Mouse (Mus musculus): Measurements from ENCODE around the gene Ganab.
A peak's percentile ranks its signal among the peaks of the same experiment; 100 is the strongest.
"Not testable (repeated sequence)": the region's sequence is repeated elsewhere in the genome, so short reads cannot be mapped to it uniquely, and the experiment has no call there.

The Ganab gene

DNA sequence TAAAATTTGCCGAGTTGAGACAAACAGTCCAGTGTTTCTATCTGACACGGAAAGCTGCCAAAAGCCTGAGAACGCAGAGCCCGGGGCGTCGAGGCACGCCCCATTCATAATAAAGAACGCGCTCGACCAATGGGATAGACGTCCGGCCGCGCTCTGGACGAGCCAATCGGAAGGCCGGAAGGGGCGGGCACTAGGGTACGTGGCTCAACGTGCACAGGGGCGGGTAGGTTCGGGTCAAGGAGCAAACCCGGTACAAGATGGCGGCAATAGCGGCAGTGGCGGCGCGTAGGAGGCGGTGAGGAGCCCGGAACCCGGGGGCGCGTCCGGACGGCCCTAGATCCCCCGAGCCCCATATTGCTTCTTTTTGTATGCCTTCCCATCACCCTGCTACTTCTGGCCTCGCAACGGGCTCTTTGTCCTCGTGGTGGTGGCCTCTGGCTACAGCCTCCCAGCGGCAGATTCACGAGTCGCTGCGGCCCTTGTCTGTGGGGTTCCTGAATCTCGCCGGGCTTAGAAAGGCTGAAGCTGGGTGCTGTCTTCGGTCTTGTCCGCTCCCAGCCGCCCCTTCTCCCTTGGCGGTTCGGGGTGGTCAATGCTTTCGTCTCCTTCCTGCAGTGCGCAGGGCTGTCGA, at the start of gene Ganab:
TSS of gene Ganab (plus strand) at position 207 of the 631 bp plus-strand sequence.
- DNase-seq (ENCODE audit: low read depth, low spot score) = peak; percentile 92

DNA sequence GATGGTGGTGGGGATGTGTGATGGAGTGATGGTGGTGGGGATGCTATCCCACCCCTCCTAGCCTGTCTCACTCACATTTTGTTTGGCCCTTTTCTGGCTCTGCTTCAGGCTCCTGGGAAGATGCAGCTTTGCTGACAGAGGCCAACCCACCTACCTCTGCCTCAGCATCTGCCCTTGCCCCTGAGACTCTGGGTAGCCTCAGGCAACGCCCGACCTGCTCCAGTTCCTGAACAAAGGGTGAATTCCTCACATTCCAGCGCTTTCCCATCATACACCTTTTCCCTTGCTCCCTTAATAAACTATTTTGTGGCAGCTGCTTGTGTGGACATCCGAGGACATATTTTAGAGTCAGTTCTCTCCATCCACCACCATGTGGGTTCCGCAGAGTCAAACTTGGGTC, 49.5 kb upstream of the Ganab start:
- DNase-seq (ENCODE audit: low read depth, low spot score) = no peak

DNA sequence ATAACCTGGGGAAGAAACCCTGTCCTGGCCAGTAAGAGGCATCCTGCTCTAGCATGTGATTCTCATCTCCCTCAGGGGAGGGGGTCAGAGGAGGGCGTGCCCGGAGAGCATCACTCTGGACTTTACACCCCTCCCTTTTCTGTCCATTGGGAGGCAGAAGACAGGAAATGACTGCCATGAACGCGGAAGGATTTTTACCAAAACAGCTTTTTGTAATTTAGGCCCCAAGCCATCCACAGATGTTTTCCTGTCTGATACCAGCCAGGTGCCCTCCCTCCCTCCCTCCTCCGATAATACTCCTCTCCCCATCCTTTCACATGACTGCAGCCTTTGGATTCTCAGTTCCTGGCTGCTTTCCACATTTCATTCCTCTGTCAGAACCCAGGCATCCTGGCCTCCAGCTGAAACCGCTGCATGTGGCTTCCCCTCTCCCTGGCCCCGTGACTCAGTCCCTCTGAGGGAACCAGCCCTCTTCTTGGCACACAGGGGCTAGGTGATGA, 47.4 kb upstream of the Ganab start, which contains the start of gene Lrrn4cl:
TSS of gene Lrrn4cl (plus strand) at position 367 of the 500 bp plus-strand sequence.
- peak; percentile 89 for DNase-seq (ENCODE audit: low read depth, low spot score)

DNA sequence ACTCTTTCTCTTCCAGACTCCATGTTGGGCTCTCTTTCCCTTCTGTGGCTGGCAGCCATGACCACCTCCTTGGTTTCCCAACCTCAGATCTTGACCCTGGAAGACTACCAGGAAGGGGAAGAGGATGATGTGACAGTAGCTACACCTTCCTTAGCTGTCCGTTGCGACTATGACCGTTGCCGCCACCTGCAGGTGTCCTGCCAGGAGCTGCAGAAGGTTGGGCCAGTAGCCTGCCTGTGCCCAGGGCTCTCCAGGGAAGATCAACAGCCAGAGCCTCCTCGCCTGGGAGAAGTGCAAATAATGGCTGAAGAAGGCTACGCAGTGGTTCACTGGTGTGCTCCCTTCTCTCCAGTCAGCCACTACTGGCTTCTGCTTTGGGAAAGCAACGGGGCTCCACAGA, 46.2 kb upstream of the Ganab start:
- DNase-seq (ENCODE audit: low read depth, low spot score) = no peak

DNA sequence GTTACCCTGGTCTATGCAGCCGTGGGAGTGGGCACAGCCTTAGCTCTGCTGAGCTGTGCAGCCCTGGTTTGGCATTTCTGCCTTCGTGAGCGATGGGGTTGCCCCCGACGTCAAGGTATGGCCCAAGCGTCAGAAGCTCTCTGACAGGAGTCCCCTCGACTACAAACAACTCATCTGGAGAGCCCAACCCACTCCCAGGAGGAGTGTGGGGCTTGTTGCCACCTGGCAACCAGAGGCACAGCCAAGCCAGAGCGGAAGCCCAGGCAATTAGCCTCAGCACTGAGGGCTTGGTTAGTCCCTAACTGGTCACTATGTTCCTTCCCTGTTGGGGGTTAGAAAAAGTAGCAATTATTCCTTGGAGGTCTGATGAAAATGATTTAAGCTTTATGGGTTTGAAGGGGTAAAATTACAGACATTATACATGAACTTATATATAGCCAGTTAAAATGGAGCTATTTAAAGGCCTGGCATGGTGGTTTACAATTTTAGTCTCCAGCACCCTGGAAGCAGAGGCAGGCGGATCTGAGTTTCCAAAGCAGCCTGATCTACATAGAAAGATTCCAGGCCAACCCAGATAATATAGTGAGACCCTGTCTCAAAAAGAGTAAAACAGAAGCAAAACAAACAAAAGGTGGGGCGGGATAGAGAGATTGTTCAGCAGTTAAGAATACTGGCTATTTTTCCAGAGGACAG, 45.5 kb upstream of the Ganab start:
- peak; percentile 59 for DNase-seq (ENCODE audit: low read depth, low spot score)

DNA sequence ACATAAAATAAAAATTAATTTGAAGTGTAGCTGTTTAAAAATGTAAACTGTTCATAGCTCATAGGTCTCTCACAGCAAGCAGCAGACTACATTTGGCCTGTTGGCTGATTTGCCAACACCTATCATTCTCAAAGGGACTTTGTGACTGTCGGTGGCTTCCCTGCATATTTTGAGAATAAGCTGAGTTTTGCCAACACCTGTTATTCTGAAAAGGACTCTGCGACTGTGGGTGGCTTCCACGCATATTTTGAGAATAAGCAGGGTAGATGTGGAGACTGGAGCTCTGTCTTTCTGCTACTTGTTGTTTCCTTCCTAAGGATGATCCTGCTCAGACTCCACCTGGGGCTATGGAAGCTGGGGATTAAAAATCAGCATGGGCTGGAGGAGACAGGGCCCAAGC, 44.8 kb upstream of the Ganab start:
- no peak for DNase-seq (ENCODE audit: low read depth, low spot score)

DNA sequence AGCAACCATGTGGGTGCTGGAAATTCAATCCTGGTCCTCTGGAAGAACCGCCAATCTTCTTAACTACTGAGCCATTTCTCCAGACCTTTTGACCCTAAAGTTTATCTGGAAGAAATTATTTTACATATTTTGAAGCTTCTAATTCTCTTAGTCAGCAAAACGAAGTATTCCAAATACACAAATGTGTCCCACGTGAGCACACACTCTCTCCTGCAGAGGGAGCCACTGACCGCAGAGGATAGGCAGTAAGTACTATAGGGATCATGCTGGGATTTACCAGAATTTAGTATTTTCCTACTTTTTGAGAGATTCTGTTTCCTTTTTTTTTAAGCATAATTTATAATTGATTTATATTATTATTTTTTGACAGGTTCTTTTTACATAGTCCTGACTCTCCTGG, 40.2 kb upstream of the Ganab start:
- DNase-seq (ENCODE audit: low read depth, low spot score) = no peak

DNA sequence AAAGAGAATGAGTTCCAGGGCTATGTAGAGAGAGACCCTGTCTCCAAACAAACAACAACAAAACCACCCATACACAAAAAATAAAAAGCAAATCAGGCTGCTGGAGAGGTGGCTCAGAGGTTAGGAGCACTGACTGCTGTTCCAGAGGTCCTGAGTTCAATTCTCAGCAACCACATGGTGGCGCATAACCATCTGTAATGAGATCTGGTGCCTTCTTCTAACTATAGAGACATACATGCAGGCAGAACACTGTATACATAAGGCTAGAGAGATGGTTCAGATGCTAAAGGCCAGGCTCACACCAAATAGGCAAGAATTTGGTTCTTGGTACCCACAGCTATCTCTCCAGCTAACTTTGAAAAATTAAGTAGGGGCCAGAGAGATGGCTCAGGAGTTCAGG, 38.9 kb upstream of the Ganab start:
- no peak for DNase-seq (ENCODE audit: low read depth, low spot score)

DNA sequence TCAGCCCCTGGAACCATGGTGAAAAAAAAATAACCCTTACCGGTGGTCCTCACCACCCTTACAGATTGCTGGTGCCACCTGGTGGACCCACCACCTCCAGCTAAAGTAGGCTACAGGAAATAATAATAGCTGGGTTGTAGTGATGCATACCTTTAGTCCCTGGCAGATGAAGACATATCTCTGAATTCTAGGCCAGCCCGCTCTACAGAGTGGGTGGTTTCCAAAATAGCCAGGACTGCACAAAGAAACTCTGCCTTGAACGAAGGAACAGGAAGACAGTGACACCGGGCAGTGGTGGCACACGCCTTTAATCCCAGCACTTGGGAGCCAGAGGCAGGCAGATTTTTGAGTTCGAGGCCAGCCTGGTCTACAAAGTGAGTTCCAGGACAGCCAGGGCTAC, 33.6 kb upstream of the Ganab start:
- DNase-seq (ENCODE audit: low read depth, low spot score) = no peak

DNA sequence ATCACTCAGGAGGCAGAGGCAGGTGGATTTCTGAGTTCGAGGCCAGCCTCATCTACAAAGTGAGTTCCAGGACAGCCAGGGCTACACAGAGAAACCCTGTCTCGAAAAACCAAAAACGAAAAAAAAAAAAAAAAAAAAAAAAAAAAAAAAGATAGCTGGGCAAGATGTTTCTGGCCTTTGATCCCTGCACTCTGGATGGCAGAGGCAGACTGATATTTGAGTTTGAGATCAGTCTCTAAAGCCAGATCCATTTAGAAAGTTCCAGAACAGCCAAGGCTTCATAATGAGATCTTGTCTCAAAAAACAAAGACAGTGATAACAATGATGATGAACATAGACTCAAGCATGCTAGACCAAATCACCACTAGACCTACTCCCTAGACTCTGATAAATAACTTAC, 27.5 kb upstream of the Ganab start:
- not testable (repeated sequence) for DNase-seq (ENCODE audit: low read depth, low spot score)

DNA sequence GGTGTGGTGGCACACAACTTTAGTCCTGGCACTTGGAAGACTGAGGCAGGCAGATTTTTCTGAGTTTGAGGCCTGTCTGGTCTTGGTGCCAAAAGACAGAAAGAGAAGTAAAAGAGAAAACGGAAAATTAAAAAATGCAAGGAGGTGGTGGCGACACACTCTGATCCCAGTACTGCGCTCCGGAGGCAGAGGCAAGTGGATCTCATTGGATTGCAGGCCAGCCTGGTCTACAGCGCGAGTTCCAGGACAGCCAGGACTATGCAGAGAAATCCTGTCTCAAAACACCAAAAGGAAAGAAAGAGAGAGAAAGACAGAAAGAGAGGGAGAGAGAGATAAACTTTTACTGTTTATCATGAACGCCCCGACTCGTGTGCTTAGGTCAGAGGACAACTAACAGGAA, 27.0 kb upstream of the Ganab start:
- DNase-seq (ENCODE audit: low read depth, low spot score) = no peak

DNA sequence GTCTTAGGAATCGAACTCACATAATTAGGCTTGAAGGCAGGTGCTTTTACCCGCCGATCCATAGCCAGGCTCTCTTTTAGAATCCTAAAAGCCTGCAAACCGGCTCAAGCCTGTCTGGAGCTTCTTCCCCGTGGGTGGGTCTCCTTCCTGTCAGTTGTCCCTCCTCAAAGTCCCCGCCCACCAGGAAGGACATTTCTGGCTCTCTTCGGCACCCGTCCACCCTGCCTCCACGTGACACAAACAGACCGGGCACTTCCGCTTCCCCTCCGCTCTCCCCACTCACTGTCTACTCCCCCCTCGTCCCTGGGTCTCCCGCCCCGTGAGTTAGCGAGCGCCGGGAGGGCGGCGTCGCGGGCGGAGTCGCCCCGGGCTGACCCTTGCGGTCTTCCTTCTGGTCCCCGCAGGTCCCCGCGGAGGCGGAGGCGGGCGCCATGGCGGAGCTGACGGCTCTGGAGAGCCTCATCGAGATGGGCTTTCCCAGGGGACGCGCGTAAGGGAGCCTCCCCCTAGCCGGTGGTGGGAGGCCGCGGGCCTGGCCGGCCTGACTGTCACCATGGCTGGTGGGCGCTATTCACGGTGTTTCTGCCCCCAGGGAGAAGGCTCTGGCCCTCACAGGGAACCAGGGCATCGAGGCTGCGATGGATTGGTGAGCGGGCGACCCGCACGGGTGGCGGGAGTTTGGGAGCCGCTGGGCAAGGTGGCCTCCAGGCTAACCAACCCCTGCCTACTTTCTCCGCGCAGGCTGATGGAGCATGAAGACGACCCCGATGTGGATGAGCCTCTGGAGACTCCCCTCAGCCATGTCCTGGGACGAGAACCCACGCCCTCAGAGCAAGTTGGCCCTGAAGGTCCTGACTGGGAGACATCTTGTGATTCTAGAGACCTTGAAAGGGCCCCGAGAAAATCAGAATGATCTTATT, 26.3 kb upstream of the Ganab start, which contains the start of gene Ubxn1:
TSS of gene Ubxn1 (plus strand) at position 230 of the 920 bp plus-strand sequence.
- DNase-seq (ENCODE audit: low read depth, low spot score) = peak; percentile 96

DNA sequence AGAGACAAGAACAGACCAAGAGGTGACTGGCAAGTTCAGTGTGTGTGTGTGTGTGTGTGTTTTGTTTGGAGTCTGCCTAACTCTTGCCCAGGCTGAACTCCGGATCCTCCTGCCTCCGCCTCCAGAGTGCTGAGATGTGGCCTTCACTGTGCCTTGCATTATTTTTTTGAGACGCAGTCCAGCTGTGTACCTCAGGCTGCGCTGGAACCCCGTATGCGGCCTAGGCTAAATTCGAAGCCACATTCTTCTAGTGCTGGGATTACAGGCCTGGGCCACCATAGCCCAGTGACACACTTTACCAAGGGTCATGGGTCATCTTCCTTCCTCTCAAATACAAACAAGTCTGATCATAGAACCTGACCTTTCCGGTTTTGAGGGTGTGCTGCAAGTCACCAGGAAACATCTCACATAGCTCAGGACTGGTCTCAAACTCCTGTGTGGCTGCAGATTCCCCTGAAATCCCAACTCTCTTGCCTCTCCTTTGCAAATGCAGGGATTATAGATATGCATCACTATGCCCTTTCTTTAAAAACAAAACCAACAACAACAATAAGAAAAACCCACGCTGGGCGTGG, 25.5 kb upstream of the Ganab start:
- no peak for DNase-seq (ENCODE audit: low read depth, low spot score)

DNA sequence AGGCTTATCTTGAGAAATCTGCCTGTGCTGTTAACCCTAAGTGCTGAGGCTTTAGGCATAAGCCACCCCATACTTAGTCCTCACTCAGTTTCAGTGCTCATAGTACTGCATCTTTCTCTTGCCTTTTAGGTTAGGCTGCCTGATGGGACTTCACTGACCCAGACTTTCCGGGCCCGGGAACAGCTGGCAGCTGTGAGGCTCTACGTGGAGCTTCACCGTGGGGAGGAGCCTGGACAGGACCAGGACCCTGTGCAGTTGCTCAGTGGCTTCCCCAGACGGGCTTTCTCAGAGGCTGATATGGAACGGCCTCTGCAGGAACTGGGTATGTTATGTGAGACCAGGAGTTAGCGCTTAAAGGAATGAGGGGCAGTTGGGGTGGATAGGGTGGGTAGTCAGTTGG, 22.8 kb upstream of the Ganab start:
- no peak for DNase-seq (ENCODE audit: low read depth, low spot score)

DNA sequence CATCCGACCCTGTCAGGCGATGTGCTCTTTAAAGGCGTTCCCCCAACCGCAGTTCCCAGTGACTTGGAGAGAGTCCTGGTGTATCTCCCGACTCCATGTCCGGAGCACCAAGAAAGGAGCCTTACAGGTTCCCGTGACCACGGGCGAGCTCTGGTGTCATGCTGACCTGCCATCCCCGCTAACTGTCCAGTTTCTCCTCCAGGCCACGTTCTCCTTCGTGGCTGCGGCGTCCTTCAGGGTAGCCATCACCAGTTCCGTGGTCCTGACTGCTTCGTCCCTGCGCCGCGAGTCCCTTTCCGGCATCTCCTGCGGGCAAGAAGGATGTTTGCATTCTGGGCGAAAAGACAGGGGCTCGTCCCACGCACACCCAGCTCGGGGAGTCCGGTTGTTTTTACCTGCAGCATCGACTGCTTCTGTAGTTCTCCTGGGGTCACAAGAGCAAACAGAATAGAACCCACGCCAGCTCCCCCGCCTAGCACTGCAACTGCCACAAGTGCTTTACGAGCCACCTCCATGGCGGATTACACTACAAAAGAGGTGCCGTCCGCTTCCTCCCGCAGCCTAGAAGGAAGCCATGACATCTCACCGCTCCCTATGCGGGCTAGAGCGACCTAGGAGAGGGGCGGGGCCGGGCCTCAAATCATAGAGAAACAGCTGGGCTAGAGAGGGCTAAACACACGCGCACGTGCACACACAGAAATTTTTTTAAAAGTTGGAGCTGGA, 17.4 kb upstream of the Ganab start, which contains the start of gene Uqcc3:
TSS of gene Uqcc3 (minus strand) at position 613 of the 723 bp plus-strand sequence.
- peak; percentile 71 for DNase-seq (ENCODE audit: low read depth, low spot score)

DNA sequence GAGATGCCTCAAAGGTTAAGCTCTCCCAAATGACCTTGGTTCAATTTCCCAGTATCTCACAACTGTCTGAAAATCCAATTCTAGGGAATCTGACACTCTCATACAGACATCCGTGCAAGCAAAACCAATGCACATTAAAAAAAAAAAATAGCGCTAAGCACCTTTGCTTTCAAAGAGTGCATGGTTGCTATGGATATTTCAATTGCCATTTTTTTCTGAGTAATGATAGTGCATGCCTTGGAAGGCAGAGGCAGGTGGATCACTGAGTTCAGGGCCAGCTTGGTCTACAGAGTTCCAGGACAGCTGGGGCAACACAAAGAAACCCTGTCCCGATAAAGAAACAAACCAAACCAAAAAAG, 16.9 kb upstream of the Ganab start:
- DNase-seq (ENCODE audit: low read depth, low spot score) = no peak

DNA sequence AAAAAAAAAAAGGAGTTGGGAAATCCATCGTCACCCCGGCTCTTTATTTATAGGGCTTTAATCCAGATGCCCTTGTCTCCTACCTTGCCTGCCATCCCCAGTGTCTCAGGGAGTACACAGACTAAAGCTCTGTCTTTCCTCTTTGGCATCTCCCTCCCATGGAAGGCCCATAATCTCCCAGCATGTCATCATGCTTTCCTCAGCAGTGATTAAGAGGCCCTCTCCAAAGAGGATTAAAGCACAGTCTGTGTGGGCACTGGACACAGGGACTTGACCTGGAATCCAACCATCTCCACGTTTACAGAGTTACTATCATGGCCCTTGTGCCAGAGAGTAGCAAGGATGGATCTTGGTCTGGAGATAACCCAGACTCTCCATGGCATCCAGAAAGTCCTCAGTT, 14.3 kb upstream of the Ganab start, which contains the start of the genes Lbhd1 and Gm49403:
TSS of gene Lbhd1 (plus strand) at position 117 of the 400 bp plus-strand sequence.
TSS of gene Gm49403 (plus strand) at position 315 of the 400 bp plus-strand sequence.
- DNase-seq (ENCODE audit: low read depth, low spot score) = no peak

DNA sequence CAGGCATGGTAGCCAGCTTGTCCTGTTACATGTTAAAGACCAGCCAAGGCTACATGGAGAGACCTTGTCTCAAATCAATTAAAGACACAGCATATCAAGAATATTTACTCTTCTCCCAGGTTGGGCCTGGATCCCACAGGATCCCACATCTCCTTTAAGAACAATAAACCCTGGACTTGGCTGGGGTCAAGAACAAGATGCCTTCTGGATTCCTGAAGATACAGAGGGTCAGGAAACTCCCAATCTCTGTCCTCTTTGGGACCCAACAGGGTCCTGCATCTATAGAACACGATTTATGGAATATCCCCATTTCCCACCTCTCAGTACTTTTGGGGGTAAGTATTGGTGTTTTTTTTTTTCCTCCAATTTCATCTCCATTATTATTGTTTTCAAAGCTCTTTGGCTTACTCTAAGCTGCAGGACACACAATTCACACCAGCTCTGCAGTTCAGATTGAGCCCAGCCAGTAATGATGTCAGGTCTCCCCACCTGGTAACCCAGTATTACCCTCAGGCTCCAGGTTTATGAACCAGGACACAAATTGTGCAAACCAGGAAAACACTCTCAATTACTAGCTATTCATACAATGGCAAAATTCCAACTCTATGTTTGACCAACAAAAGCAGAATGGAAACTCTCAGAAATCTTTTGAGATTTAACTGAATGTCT, 10.8 kb upstream of the Ganab start:
- DNase-seq (ENCODE audit: low read depth, low spot score) = no peak

DNA sequence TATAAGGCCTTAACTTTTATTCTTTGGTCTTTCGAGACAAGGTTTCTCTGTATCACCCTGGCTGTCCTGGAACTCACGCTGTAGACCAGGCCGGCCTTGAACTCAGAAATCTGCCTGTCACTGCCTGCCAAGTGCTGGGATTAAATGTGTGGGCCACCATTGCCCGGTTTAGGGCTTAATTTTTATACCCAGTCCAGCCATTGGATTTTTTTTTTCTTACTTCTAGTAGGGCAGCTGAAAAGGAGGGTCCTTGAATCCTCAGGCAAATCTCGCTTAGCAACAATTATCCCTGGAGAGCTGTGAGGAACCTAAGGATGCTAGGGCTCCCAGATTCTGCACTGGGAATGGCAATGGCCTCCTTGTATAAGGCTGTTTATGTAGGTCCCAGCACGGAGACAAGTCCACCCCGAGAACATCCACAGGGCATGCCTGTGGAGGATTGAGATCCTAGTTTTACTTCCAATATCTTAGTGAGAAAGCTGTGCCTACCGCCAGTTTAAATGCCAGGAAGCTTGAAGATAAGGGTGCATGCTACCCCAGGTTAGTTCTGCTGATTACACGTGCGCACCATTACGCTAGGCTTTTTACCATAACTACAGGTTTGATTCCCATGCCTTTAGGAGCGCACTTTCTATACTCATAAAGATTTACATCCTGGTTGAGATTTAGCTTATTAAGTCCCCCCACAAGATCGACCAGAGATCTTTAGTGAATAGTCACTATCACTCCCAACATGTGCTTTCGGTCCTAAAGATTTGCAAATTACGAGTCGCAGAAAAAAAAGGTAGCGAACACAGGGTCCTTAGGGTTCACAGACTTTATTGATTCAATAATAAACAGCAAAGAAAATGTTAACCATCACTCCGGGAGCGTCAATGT, 10.0 kb upstream of the Ganab start:
- no peak for DNase-seq (ENCODE audit: low read depth, low spot score)
